Mouse (Mus musculus): ENCODE data around the gene Gdf15.

DNA sequence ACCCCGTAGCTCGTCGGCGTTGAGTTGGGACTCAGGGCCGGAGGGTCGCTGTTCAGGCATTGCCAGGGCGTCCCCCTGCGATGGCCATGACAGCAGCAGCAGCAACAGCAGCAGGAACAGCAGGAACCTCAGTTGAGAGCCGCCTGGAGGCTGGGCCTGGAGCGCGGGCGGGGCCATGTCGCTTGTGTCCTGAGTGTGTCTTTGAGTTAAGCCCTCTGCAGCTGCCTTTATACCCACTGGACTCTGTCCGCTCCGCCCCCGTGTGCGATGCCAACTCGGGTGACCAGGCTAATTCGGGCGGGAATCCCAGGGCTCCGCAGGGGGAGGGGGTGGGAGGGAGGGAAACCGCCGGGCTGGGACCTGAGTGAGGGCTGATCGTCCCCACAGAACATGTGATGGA is 820 bp downstream of the Gdf15 start:
- TF ChIP-seq CTCF (IDR thresholded peaks at IDR 0.05; ENCODE audit: low read depth, low read length) = no peak
- TF ChIP-seq POLR2A (IDR thresholded peaks at IDR 0.05; ENCODE audit: extremely low read depth, insufficient read depth, low read length) = peak; percentile 96

Data from liver, adult 2 months (tissue).